Mouse (Mus musculus): ENCODE results near the gene Pik3ip1. TPM values are rescaled to one million over a fixed set of nuclear protein-coding genes. Genes with fewer than 3 reads are reported as not detected.

Gene Pik3ip1
- polyA plus RNA-seq, 1 experiment from 2014 or later, result 26.3 TPM

GRCm38 (mm10) chr11:3291311-3292061, 38.7 kb upstream of the Pik3ip1 start:
- H3K36me3 ChIP-seq, result peaks cover 24% of the 10 kb centered on the region; the same call in 1 of the 2 replicates
- peak overlapping the region; percentile 100 for H3K27ac ChIP-seq (replicated peaks)
- no peaks in the 10 kb centered on the region for H3K27me3 ChIP-seq
- peak overlapping the region; percentile 98 for H3K9ac ChIP-seq
- H3K4me1 ChIP-seq (replicated peaks), result peaks cover 78% of the 10 kb centered on the region
- no peak for ATAC-seq (ENCODE audit: low FRiP score, low read depth)
- H3K4me3 ChIP-seq, result peak overlapping the region; percentile 90
- H3K4me2 ChIP-seq, result peak overlapping the region; percentile 98
- H3K9me3 ChIP-seq, result no peaks in the 10 kb centered on the region
- under 1% methylated on average over 26 of the region's 26 CpGs for WGBS

GRCm38 (mm10) chr11:3292062-3292421, 38.2 kb upstream of the Pik3ip1 start:
- peak overlapping the region; percentile 98 for H3K9ac ChIP-seq
- ATAC-seq (ENCODE audit: low FRiP score, low read depth), result peak; percentile 1; the same call in 1 of the 2 replicates
- H3K9me3 ChIP-seq, result no peaks in the 10 kb centered on the region
- H3K4me3 ChIP-seq, result peak overlapping the region; percentile 90
- 1% methylated on average over 8 of the region's 8 CpGs for WGBS
- H3K4me1 ChIP-seq (replicated peaks), result peaks cover 80% of the 10 kb centered on the region
- peak overlapping the region; percentile 100 for H3K27ac ChIP-seq (replicated peaks)
- H3K36me3 ChIP-seq, result peaks cover 29% of the 10 kb centered on the region
- no peaks in the 10 kb centered on the region for H3K27me3 ChIP-seq
- H3K4me2 ChIP-seq, result peak overlapping the region; percentile 98

- Histone ChIP-seq H3K27ac (replicated peaks) (peak overlapping the region; percentile 100), H3K4me3 (peak overlapping the region; percentile 90), H3K9ac (peak overlapping the region; percentile 98), H3K9me3 (no peaks in the 10 kb centered on the region), H3K36me3 (peaks cover 35% of the 10 kb centered on the region), H3K27me3 (no peaks in the 10 kb centered on the region), H3K4me2 (peak overlapping the region; percentile 98), H3K4me1 (replicated peaks) (peaks cover 78% of the 10 kb centered on the region)
- 0% methylated on average over 8 of the region's 8 CpGs for WGBS
- ATAC-seq (ENCODE audit: low FRiP score, low read depth), result no peak
Measured at GRCm38 (mm10) chr11:3292711-3293249, 37.4 kb upstream of the Pik3ip1 start.

- WGBS, result 14% methylated on average over 4 of the region's 4 CpGs
- H3K4me3 ChIP-seq, result peak overlapping the region; percentile 90
- peaks cover 41% of the 10 kb centered on the region for H3K36me3 ChIP-seq
- H3K27me3 ChIP-seq, result no peaks in the 10 kb centered on the region
- H3K9ac ChIP-seq, result peak overlapping the region; percentile 98
- no peaks in the 10 kb centered on the region for H3K9me3 ChIP-seq
- ATAC-seq (ENCODE audit: low FRiP score, low read depth), result no peak
- H3K27ac ChIP-seq (replicated peaks), result peak overlapping the region; percentile 100
- peak overlapping the region; percentile 98 for H3K4me2 ChIP-seq
- H3K4me1 ChIP-seq (replicated peaks), result peaks cover 73% of the 10 kb centered on the region
Measured at GRCm38 (mm10) chr11:3293361-3293760, 36.8 kb upstream of the Pik3ip1 start.

GRCm38 (mm10) chr11:3294641-3295040, 35.6 kb upstream of the Pik3ip1 start:
- Histone ChIP-seq H3K27me3 (no peaks in the 10 kb centered on the region), H3K9me3 (no peaks in the 10 kb centered on the region), H3K4me3 (peak overlapping the region; percentile 90; the same call in 1 of the 2 replicates), H3K4me1 (replicated peaks) (peaks cover 67% of the 10 kb centered on the region), H3K9ac (0 out of 2 replicates have a peak overlapping the region, but pooled peaks have one; percentile 10), H3K27ac (replicated peaks) (no peak overlapping the region), H3K36me3 (peaks cover 54% of the 10 kb centered on the region), H3K4me2 (peak overlapping the region; percentile 98)
- 86% methylated on average over 2 of the region's 2 CpGs for WGBS
- no peak for ATAC-seq (ENCODE audit: low FRiP score, low read depth)

- peaks cover 67% of the 10 kb centered on the region for H3K36me3 ChIP-seq
- peak overlapping the region; percentile 1; the same call in 1 of the 2 replicates for H3K4me2 ChIP-seq
- no peak overlapping the region for H3K9ac ChIP-seq
- 55% methylated on average over 5 of the region's 5 CpGs for WGBS
- H3K9me3 ChIP-seq, result no peaks in the 10 kb centered on the region
- H3K27me3 ChIP-seq, result no peaks in the 10 kb centered on the region
- H3K4me1 ChIP-seq (replicated peaks), result peaks cover 64% of the 10 kb centered on the region
- no peak for ATAC-seq (ENCODE audit: low FRiP score, low read depth)
- H3K4me3 ChIP-seq, result no peak overlapping the region
- no peak overlapping the region for H3K27ac ChIP-seq (replicated peaks)
Measured at GRCm38 (mm10) chr11:3296056-3296455, 34.1 kb upstream of the Pik3ip1 start.

- Histone ChIP-seq H3K4me3 (no peak overlapping the region), H3K9ac (no peak overlapping the region), H3K27ac (replicated peaks) (no peak overlapping the region), H3K4me2 (no peak overlapping the region), H3K36me3 (peaks cover 85% of the 10 kb centered on the region), H3K27me3 (no peaks in the 10 kb centered on the region), H3K9me3 (no peaks in the 10 kb centered on the region), H3K4me1 (replicated peaks) (peaks cover 44% of the 10 kb centered on the region)
- 91% methylated on average over 10 of the region's 10 CpGs for WGBS
- ATAC-seq (ENCODE audit: low FRiP score, low read depth), result no peak
Measured at GRCm38 (mm10) chr11:3297871-3298812, 32.1 kb upstream of the Pik3ip1 start.

GRCm38 (mm10) chr11:3298813-3299185, 31.4 kb upstream of the Pik3ip1 start:
- Histone ChIP-seq H3K36me3 (peaks cover 85% of the 10 kb centered on the region), H3K27ac (replicated peaks) (no peak overlapping the region), H3K27me3 (no peaks in the 10 kb centered on the region), H3K4me1 (replicated peaks) (peaks cover 37% of the 10 kb centered on the region), H3K9ac (no peak overlapping the region), H3K9me3 (no peaks in the 10 kb centered on the region), H3K4me2 (no peak overlapping the region), H3K4me3 (no peak overlapping the region)
- 90% methylated on average over 14 of the region's 14 CpGs for WGBS
- ATAC-seq (ENCODE audit: low FRiP score, low read depth), result no peak

- Histone ChIP-seq H3K4me2 (no peak overlapping the region), H3K27ac (replicated peaks) (no peak overlapping the region), H3K4me1 (replicated peaks) (peaks cover 16% of the 10 kb centered on the region), H3K9me3 (no peaks in the 10 kb centered on the region), H3K9ac (no peak overlapping the region), H3K4me3 (no peak overlapping the region), H3K27me3 (no peaks in the 10 kb centered on the region), H3K36me3 (peaks cover 86% of the 10 kb centered on the region)
- no peak for ATAC-seq (ENCODE audit: low FRiP score, low read depth)
- WGBS, result 91% methylated on average over 5 of the region's 5 CpGs
Measured at GRCm38 (mm10) chr11:3301075-3301474, 29.1 kb upstream of the Pik3ip1 start.

- Histone ChIP-seq H3K9ac (no peak overlapping the region), H3K4me3 (no peak overlapping the region)
Measured at GRCm38 (mm10) chr11:3302385-3302784, 27.8 kb upstream of the Pik3ip1 start.

GRCm38 (mm10) chr11:3302792-3303191, 27.4 kb upstream of the Pik3ip1 start:
- Histone ChIP-seq H3K4me2 (no peak overlapping the region), H3K4me3 (no peak overlapping the region)
- no peak for ATAC-seq (ENCODE audit: low FRiP score, low read depth)

More at GRCm38 (mm10) chr11:3302385-3302784, 27.8 kb upstream of the Pik3ip1 start:
- no peaks in the 10 kb centered on the region for H3K27me3 ChIP-seq
- H3K4me1 ChIP-seq (replicated peaks), result peaks cover 5% of the 10 kb centered on the region; the same call in 1 of the 2 replicates
- no peak overlapping the region for H3K4me2 ChIP-seq
- no peak overlapping the region for H3K27ac ChIP-seq (replicated peaks)
- WGBS, result 91% methylated on average over 4 of the region's 4 CpGs
- H3K9me3 ChIP-seq, result no peaks in the 10 kb centered on the region
- peaks cover 86% of the 10 kb centered on the region for H3K36me3 ChIP-seq
- ATAC-seq (ENCODE audit: low FRiP score, low read depth), result no peak

More at GRCm38 (mm10) chr11:3302792-3303191, 27.4 kb upstream of the Pik3ip1 start:
- Histone ChIP-seq H3K4me1 (replicated peaks) (peaks cover 1% of the 10 kb centered on the region; the same call in 1 of the 2 replicates), H3K27ac (replicated peaks) (no peak overlapping the region), H3K36me3 (peaks cover 87% of the 10 kb centered on the region), H3K27me3 (no peaks in the 10 kb centered on the region), H3K9ac (no peak overlapping the region), H3K9me3 (no peaks in the 10 kb centered on the region)
- 82% methylated on average over 4 of the region's 4 CpGs for WGBS
